Mouse (Mus musculus) erythroblast, embryonic 14.5 days (primary cell): Measurements from ENCODE around the gene Pxt1.

Experiments
- GATA1 ChIP-seq: IDR thresholded peaks from 2 replicates; pipeline ENCODE4 v1.6.1; 2012; ENCODE audit warnings: low read length, inconsistent platforms, mixed read lengths
- TAL1 ChIP-seq: IDR thresholded peaks from 3 replicates; pipeline ENCODE4 v1.6.1; 2012; ENCODE audit warnings: low read length, inconsistent platforms, mixed read lengths

GRCm38 (mm10) chr17:28954416-28954815 lies 10.8 kb upstream of the Pxt1 start:
- TF ChIP-seq GATA1 (no peak), TAL1 (no peak)
